Mouse (Mus musculus): Measurements from ENCODE around the gene Sptbn4. TPM values are rescaled to one million over a fixed set of nuclear protein-coding genes. Genes with fewer than 3 reads are reported as not detected.
A peak's percentile ranks its signal among the peaks of the same experiment; 100 is the strongest.

Sptbn4 gene
- polyA plus RNA-seq, 1 experiment from 2014 or later: 0.40 TPM

- no peaks in the 10 kb centered on the region for H3K36me3 ChIP-seq (ENCODE audit: insufficient read depth, low read length)
- H3K27me3 ChIP-seq (ENCODE audit: insufficient read depth, low read length): peaks cover 78% of the 10 kb centered on the region
- H3K4me1 ChIP-seq (ENCODE audit: insufficient read depth, low read length): no peaks in the 10 kb centered on the region
- H3K4me3 ChIP-seq (ENCODE audit: low read length): peak overlapping the region; percentile 18; the same call in 1 of the 2 replicates
- WGBS: under 1% methylated on average over 22 of the region's 22 CpGs
- peaks cover under 1% of the 10 kb centered on the region; the same call in 1 of the 2 replicates for H3K9me3 ChIP-seq (ENCODE audit: low read length)
- H3K9ac ChIP-seq (replicated peaks; ENCODE audit: low read length): no peak overlapping the region
- H3K27ac ChIP-seq (ENCODE audit: low read length): no peak overlapping the region
- ATAC-seq (ENCODE audit: low FRiP score, low TSS enrichment): no peak
- H3K4me2 ChIP-seq (replicated peaks; ENCODE audit: low read depth, low read length): peak overlapping the region; percentile 20
These were observed 72.2 kb downstream of the Sptbn4 start for GRCm38 (mm10) chr7:27375274-27375673.

- Histone ChIP-seq H3K9ac (replicated peaks; ENCODE audit: low read length) (no peak overlapping the region), H3K36me3 (ENCODE audit: insufficient read depth, low read length) (no peaks in the 10 kb centered on the region)
- ATAC-seq (ENCODE audit: low FRiP score, low TSS enrichment): peak; percentile 17; the same call in 1 of the 2 replicates
These were observed 75.6 kb downstream of the Sptbn4 start for GRCm38 (mm10) chr7:27371715-27372462.

GRCm38 (mm10) chr7:27369111-27369510 is 78.4 kb downstream of the Sptbn4 start:
- Histone ChIP-seq H3K9ac (replicated peaks; ENCODE audit: low read length) (no peak overlapping the region), H3K4me2 (replicated peaks; ENCODE audit: low read depth, low read length) (no peak overlapping the region), H3K36me3 (ENCODE audit: insufficient read depth, low read length) (no peaks in the 10 kb centered on the region), H3K27me3 (ENCODE audit: insufficient read depth, low read length) (peaks cover 99% of the 10 kb centered on the region), H3K27ac (ENCODE audit: low read length) (no peak overlapping the region), H3K4me1 (ENCODE audit: insufficient read depth, low read length) (peaks cover 4% of the 10 kb centered on the region), H3K9me3 (ENCODE audit: low read length) (peaks cover 8% of the 10 kb centered on the region), H3K4me3 (ENCODE audit: low read length) (no peak overlapping the region)
- no peak for ATAC-seq (ENCODE audit: low FRiP score, low TSS enrichment)
- 75% methylated on average over 19 of the region's 19 CpGs for WGBS

More at GRCm38 (mm10) chr7:27371715-27372462, 75.6 kb downstream of the Sptbn4 start:
- peaks cover 8% of the 10 kb centered on the region for H3K9me3 ChIP-seq (ENCODE audit: low read length)
- peak overlapping the region; percentile 13 for H3K4me2 ChIP-seq (replicated peaks; ENCODE audit: low read depth, low read length)
- H3K4me1 ChIP-seq (ENCODE audit: insufficient read depth, low read length): no peaks in the 10 kb centered on the region
- 3% methylated on average over 44 of the region's 44 CpGs for WGBS
- peaks cover 95% of the 10 kb centered on the region for H3K27me3 ChIP-seq (ENCODE audit: insufficient read depth, low read length)
- H3K27ac ChIP-seq (ENCODE audit: low read length): no peak overlapping the region
- H3K4me3 ChIP-seq (ENCODE audit: low read length): peak overlapping the region; percentile 2

GRCm38 (mm10) chr7:27367976-27368375 is 79.5 kb downstream of the Sptbn4 start:
- H3K4me3 ChIP-seq (ENCODE audit: low read length): peak overlapping the region; percentile 22
- H3K9me3 ChIP-seq (ENCODE audit: low read length): peaks cover 8% of the 10 kb centered on the region
- H3K9ac ChIP-seq (replicated peaks; ENCODE audit: low read length): no peak overlapping the region
- H3K4me1 ChIP-seq (ENCODE audit: insufficient read depth, low read length): peaks cover 7% of the 10 kb centered on the region
- H3K36me3 ChIP-seq (ENCODE audit: insufficient read depth, low read length): no peaks in the 10 kb centered on the region
- H3K27ac ChIP-seq (ENCODE audit: low read length): no peak overlapping the region
- ATAC-seq (ENCODE audit: low FRiP score, low TSS enrichment): 0 out of 2 replicates have a peak, but pooled peaks have one; percentile 1
- H3K27me3 ChIP-seq (ENCODE audit: insufficient read depth, low read length): peaks cover 99% of the 10 kb centered on the region
- peak overlapping the region; percentile 39 for H3K4me2 ChIP-seq (replicated peaks; ENCODE audit: low read depth, low read length)
- WGBS: 16% methylated on average over 11 of the region's 11 CpGs

GRCm38 (mm10) chr7:27366082-27366844 is 81.2 kb downstream of the Sptbn4 start:
- Histone ChIP-seq H3K4me1 (ENCODE audit: insufficient read depth, low read length) (peaks cover 7% of the 10 kb centered on the region), H3K27ac (ENCODE audit: low read length) (no peak overlapping the region), H3K4me3 (ENCODE audit: low read length) (no peak overlapping the region), H3K9me3 (ENCODE audit: low read length) (peaks cover 8% of the 10 kb centered on the region), H3K9ac (replicated peaks; ENCODE audit: low read length) (no peak overlapping the region), H3K4me2 (replicated peaks; ENCODE audit: low read depth, low read length) (no peak overlapping the region), H3K36me3 (ENCODE audit: insufficient read depth, low read length) (no peaks in the 10 kb centered on the region), H3K27me3 (ENCODE audit: insufficient read depth, low read length) (peaks cover 90% of the 10 kb centered on the region)
- 34% methylated on average over 21 of the region's 21 CpGs for WGBS
- ATAC-seq (ENCODE audit: low FRiP score, low TSS enrichment): no peak

- no peak overlapping the region for H3K27ac ChIP-seq (ENCODE audit: low read length)
- no peaks in the 10 kb centered on the region for H3K36me3 ChIP-seq (ENCODE audit: insufficient read depth, low read length)
- peak overlapping the region; percentile 11 for H3K4me3 ChIP-seq (ENCODE audit: low read length)
- peaks cover 72% of the 10 kb centered on the region for H3K27me3 ChIP-seq (ENCODE audit: insufficient read depth, low read length)
- no peak for ATAC-seq (ENCODE audit: low FRiP score, low TSS enrichment)
- no peak overlapping the region for H3K9ac ChIP-seq (replicated peaks; ENCODE audit: low read length)
- H3K9me3 ChIP-seq (ENCODE audit: low read length): no peaks in the 10 kb centered on the region
- peaks cover 13% of the 10 kb centered on the region for H3K4me1 ChIP-seq (ENCODE audit: insufficient read depth, low read length)
- 2% methylated on average over 29 of the region's 29 CpGs for WGBS
- peak overlapping the region; percentile 32 for H3K4me2 ChIP-seq (replicated peaks; ENCODE audit: low read depth, low read length)
These were observed 83.1 kb downstream of the Sptbn4 start for GRCm38 (mm10) chr7:27364379-27364778.

- peaks cover 26% of the 10 kb centered on the region for H3K4me1 ChIP-seq (ENCODE audit: insufficient read depth, low read length)
- peak overlapping the region; percentile 69 for H3K9ac ChIP-seq (replicated peaks; ENCODE audit: low read length)
- no peaks in the 10 kb centered on the region for H3K9me3 ChIP-seq (ENCODE audit: low read length)
- no peaks in the 10 kb centered on the region for H3K36me3 ChIP-seq (ENCODE audit: insufficient read depth, low read length)
- H3K27me3 ChIP-seq (ENCODE audit: insufficient read depth, low read length): peaks cover 42% of the 10 kb centered on the region
- peak overlapping the region; percentile 60 for H3K4me3 ChIP-seq (ENCODE audit: low read length)
- under 1% methylated on average over 52 of the region's 52 CpGs for WGBS
- H3K27ac ChIP-seq (ENCODE audit: low read length): no peak overlapping the region
- peak overlapping the region; percentile 89 for H3K4me2 ChIP-seq (replicated peaks; ENCODE audit: low read depth, low read length)
- ATAC-seq (ENCODE audit: low FRiP score, low TSS enrichment): peak; percentile 94
These were observed 86.1 kb downstream of the Sptbn4 start for GRCm38 (mm10) chr7:27361283-27361946.

GRCm38 (mm10) chr7:27360749-27361148 is 86.7 kb downstream of the Sptbn4 start:
- WGBS: 53% methylated on average over 6 of the region's 6 CpGs
- Histone ChIP-seq H3K27ac (ENCODE audit: low read length) (no peak overlapping the region), H3K4me1 (ENCODE audit: insufficient read depth, low read length) (peaks cover 29% of the 10 kb centered on the region), H3K9me3 (ENCODE audit: low read length) (no peaks in the 10 kb centered on the region), H3K36me3 (ENCODE audit: insufficient read depth, low read length) (no peaks in the 10 kb centered on the region), H3K27me3 (ENCODE audit: insufficient read depth, low read length) (peaks cover 36% of the 10 kb centered on the region), H3K4me3 (ENCODE audit: low read length) (peak overlapping the region; percentile 35), H3K4me2 (replicated peaks; ENCODE audit: low read depth, low read length) (peak overlapping the region; percentile 89), H3K9ac (replicated peaks; ENCODE audit: low read length) (no peak overlapping the region)
- ATAC-seq (ENCODE audit: low FRiP score, low TSS enrichment): no peak

- Histone ChIP-seq H3K27me3 (ENCODE audit: insufficient read depth, low read length) (peaks cover 26% of the 10 kb centered on the region), H3K27ac (ENCODE audit: low read length) (no peak overlapping the region), H3K4me3 (ENCODE audit: low read length) (no peak overlapping the region), H3K4me1 (ENCODE audit: insufficient read depth, low read length) (peaks cover 34% of the 10 kb centered on the region), H3K9ac (replicated peaks; ENCODE audit: low read length) (no peak overlapping the region), H3K36me3 (ENCODE audit: insufficient read depth, low read length) (no peaks in the 10 kb centered on the region), H3K9me3 (ENCODE audit: low read length) (no peaks in the 10 kb centered on the region), H3K4me2 (replicated peaks; ENCODE audit: low read depth, low read length) (no peak overlapping the region)
- no peak for ATAC-seq (ENCODE audit: low FRiP score, low TSS enrichment)
- WGBS: 87% methylated on average over 9 of the region's 9 CpGs
These were observed 87.7 kb downstream of the Sptbn4 start for GRCm38 (mm10) chr7:27359706-27360358.
